In the genomic region with DNA sequence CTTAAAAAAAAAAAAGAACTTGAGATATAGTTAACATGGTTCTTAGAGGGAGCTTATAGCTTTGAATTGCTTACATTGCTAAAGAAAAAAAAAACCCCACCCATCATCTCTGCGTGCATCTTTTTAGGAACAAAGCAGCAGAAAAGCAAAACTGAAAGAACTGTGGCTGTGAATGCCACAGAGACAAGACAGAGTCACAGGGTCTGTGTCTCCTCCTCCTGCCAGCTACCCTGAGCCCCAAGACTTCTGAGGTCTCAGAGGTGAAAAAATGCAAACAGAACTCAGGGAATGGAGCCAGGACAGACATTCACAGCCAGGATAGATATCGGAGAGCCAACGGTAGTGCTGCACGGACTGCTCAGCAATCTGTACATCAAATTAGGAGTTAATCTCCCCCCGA, we compare ENCODE assay signal across 11 mouse cellular contexts. TPM values are rescaled to one million over a fixed set of nuclear protein-coding genes. Genes with fewer than 3 reads are reported as not detected.
DNase-seq lines count a peak whose midpoint lies in the region; ATAC-seq and TF ChIP-seq lines count a peak whose summit lies in the region.
"Had no signal": no experiment of that assay in that cellular context is flagged by ENCODE, and none has a peak within 500 bp of the region (broad histone marks: within the 10 kb centered on the region; RNA-seq: fewer than 3 reads in every experiment).

No protein-coding gene starts in this region.

- H3K27me3 ChIP-seq in spleen, adult 2 months (ENCODE audit: control insufficient read depth, insufficient read depth, low read length): no peaks in the 10 kb centered on the region
- H3K27me3 ChIP-seq in liver, embryonic 11.5 days (replicated peaks; ENCODE audit: control insufficient read depth, insufficient read depth, low read length): no peaks in the 10 kb centered on the region
- H3K27me3 ChIP-seq in midbrain, embryonic 11.5 days (ENCODE audit: control insufficient read depth, insufficient read depth, low read length): no peaks in the 10 kb centered on the region
- H3K27me3 ChIP-seq: embryonic facial prominence, embryonic 15.5 days; limb, embryonic 15.5 days had no signal

- peak; percentile 8; the same call in 1 of the 2 replicates for ATAC-seq in liver, embryonic 11.5 days (replicated peaks; ENCODE audit: low FRiP score)
- no peak for ATAC-seq in midbrain, embryonic 11.5 days (ENCODE audit: low FRiP score)

- TF ChIP-seq CTCF in spleen, adult 2 months (IDR thresholded peaks at IDR 0.05; ENCODE audit: extremely low read depth, insufficient read depth, insufficient read length, insufficient replicate concordance): no peak

- TF ChIP-seq POLR2A in spleen, adult 2 months (IDR thresholded peaks at IDR 0.05; ENCODE audit: low read depth, low read length): no peak

- peak; percentile 34 to 58 for DNase-seq in cerebellum, postnatal 10 days
- DNase-seq in cerebellum, postnatal 4 days (ENCODE audit: low spot score in 2 of 2): no peak
- peak in 1 of 2 experiments; percentile 32 for DNase-seq in spleen, adult 2 months (ENCODE audit: low read depth in 1 of 2, low spot score in 2 of 2)
- DNase-seq in spleen, postnatal 10 days (ENCODE audit: low spot score in 2 of 2): no peak
- no peak for DNase-seq in liver, embryonic 11.5 days (ENCODE audit: low spot score)
- DNase-seq in thymus, postnatal 25 days: peak; percentile 45
- no peak for DNase-seq in midbrain, embryonic 11.5 days (ENCODE audit: low spot score, missing footprints)
- no peak for DNase-seq in layer of hippocampus, adult 18-20 months (ENCODE audit: low spot score in 2 of 2)
- DNase-seq: adrenal gland, postnatal 25 days had no signal

- peak overlapping the region; percentile 25; the same call in 1 of the 2 replicates for H3K4me3 ChIP-seq in spleen, adult 2 months (ENCODE audit: extremely low read depth, insufficient read depth, insufficient read length)
- H3K4me3 ChIP-seq in liver, embryonic 11.5 days (ENCODE audit: low read depth, low read length): peak overlapping the region; percentile 37
- no peak overlapping the region for H3K4me3 ChIP-seq in midbrain, embryonic 11.5 days (ENCODE audit: low read depth, low read length)
- H3K4me3 ChIP-seq: embryonic facial prominence, embryonic 15.5 days; limb, embryonic 15.5 days had no signal

- H3K9me3 ChIP-seq in liver, embryonic 11.5 days (ENCODE audit: control insufficient read depth, low read length): no peaks in the 10 kb centered on the region
- no peaks in the 10 kb centered on the region for H3K9me3 ChIP-seq in midbrain, embryonic 11.5 days (ENCODE audit: control insufficient read depth, low read length)
- H3K9me3 ChIP-seq: embryonic facial prominence, embryonic 15.5 days; limb, embryonic 15.5 days had no signal

- peaks cover 35% of the 10 kb centered on the region; the same call in 1 of the 2 replicates for H3K4me1 ChIP-seq in spleen, adult 2 months (ENCODE audit: control insufficient read depth, insufficient read depth, insufficient read length)
- peaks cover 22% of the 10 kb centered on the region for H3K4me1 ChIP-seq in liver, embryonic 11.5 days (replicated peaks; ENCODE audit: control insufficient read depth, insufficient read depth, low read length)
- H3K4me1 ChIP-seq in midbrain, embryonic 11.5 days (ENCODE audit: control insufficient read depth, insufficient read depth, low read length): no peaks in the 10 kb centered on the region
- H3K4me1 ChIP-seq: embryonic facial prominence, embryonic 15.5 days; limb, embryonic 15.5 days had no signal

- peak overlapping the region; percentile 46 for H3K9ac ChIP-seq in liver, embryonic 11.5 days (ENCODE audit: low read depth, low read length)
- no peak overlapping the region for H3K9ac ChIP-seq in midbrain, embryonic 11.5 days (ENCODE audit: low read length)
- H3K9ac ChIP-seq: embryonic facial prominence, embryonic 15.5 days; limb, embryonic 15.5 days had no signal

- peak overlapping the region; percentile 66 for H3K4me2 ChIP-seq in liver, embryonic 11.5 days
- H3K4me2 ChIP-seq in midbrain, embryonic 11.5 days: no peak overlapping the region
- H3K4me2 ChIP-seq: embryonic facial prominence, embryonic 15.5 days; limb, embryonic 15.5 days had no signal

- no peaks in the 10 kb centered on the region for H3K36me3 ChIP-seq in spleen, adult 2 months (ENCODE audit: control insufficient read depth, insufficient read depth, low read length)
- no peaks in the 10 kb centered on the region for H3K36me3 ChIP-seq in liver, embryonic 11.5 days (ENCODE audit: control insufficient read depth, insufficient read depth, low read length)
- H3K36me3 ChIP-seq in midbrain, embryonic 11.5 days (ENCODE audit: control insufficient read depth, insufficient read depth, low read length): no peaks in the 10 kb centered on the region
- H3K36me3 ChIP-seq: embryonic facial prominence, embryonic 15.5 days; limb, embryonic 15.5 days had no signal

- WGBS in spleen, adult 2 months: 19% methylated on average over 5 of the region's 5 CpGs
- 35% methylated on average over 5 of the region's 5 CpGs for WGBS in liver, embryonic 11.5 days
- WGBS in midbrain, embryonic 11.5 days: 88% methylated on average over 5 of the region's 5 CpGs

- peak overlapping the region; percentile 67 for H3K27ac ChIP-seq in spleen, adult 2 months (ENCODE audit: insufficient read depth, low read length)
- peak overlapping the region; percentile 89 for H3K27ac ChIP-seq in liver, embryonic 11.5 days (ENCODE audit: low read depth, low read length)
- no peak overlapping the region for H3K27ac ChIP-seq in midbrain, embryonic 11.5 days (ENCODE audit: low read depth, low read length)
- H3K27ac ChIP-seq: embryonic facial prominence, embryonic 15.5 days; limb, embryonic 15.5 days had no signal

RNA-seq across cellular contexts. Expression of a gene that starts 48.0 kb away (rescaled TPM):
- 32.7 and 35.2 TPM in 2 replicates for polyA plus RNA-seq in spleen, adult 2 months (2012; rRNA removed)
- 111 and 113 TPM in 2 replicates for polyA plus RNA-seq in liver, embryonic 11.5 days (2014; fragmentation: Nextera tagmentation; extraction: Ambion mirVana)
- polyA plus RNA-seq in midbrain, embryonic 11.5 days (2014; fragmentation: Nextera tagmentation; extraction: Ambion mirVana): 127 and 138 TPM in 2 replicates
- total RNA-seq in layer of hippocampus, adult 18-20 months (2021): 10 to 100 TPM; 58.8 to 59.5 TPM

RNA-seq across cellular contexts. Expression of a gene that starts 48.0 kb away (rescaled TPM):
- 27.7 and 30.8 TPM in 2 replicates for polyA plus RNA-seq in spleen, adult 2 months (2012; rRNA removed)
- polyA plus RNA-seq in liver, embryonic 11.5 days (2014; fragmentation: Nextera tagmentation; extraction: Ambion mirVana): 71.8 and 80.9 TPM in 2 replicates
- polyA plus RNA-seq in midbrain, embryonic 11.5 days (2014; fragmentation: Nextera tagmentation; extraction: Ambion mirVana): 55.0 and 61.0 TPM in 2 replicates
- 10 to 100 TPM; 61.8 to 64.0 TPM for total RNA-seq in layer of hippocampus, adult 18-20 months (2021)

Comparison
In these comparisons a context has a peak if more than half of its experiments do, and no peak if none do; other contexts are left out.
1. DNase-seq: peak in cerebellum, postnatal 10 days (2 of 2) and thymus, postnatal 25 days (single experiment); none in cerebellum, postnatal 4 days (0 of 2), spleen, postnatal 10 days (0 of 2), liver, embryonic 11.5 days (single experiment), midbrain, embryonic 11.5 days (single experiment) and layer of hippocampus, adult 18-20 months (0 of 2).